Mouse (Mus musculus) CH12.LX (cell line): ENCODE data around the gene Btbd2. TPM values are rescaled to one million over a fixed set of nuclear protein-coding genes. Genes with fewer than 3 reads are reported as not detected.
A peak's percentile ranks its signal among the peaks of the same experiment; 100 is the strongest.

Source experiments
- DNase-seq: peaks from one replicate; pipeline ENCODE4 v3.0.0-alpha.2; 2013; ENCODE audit errors: extremely low read depth
- H3K27ac ChIP-seq: 2 replicates; pipeline ENCODE4 v1.5.1; 2012; ENCODE audit warnings: low read depth, mild to moderate bottlenecking, control low read depth, moderate library complexity; ENCODE audit not compliant: insufficient read depth
- H3K27me3 ChIP-seq: replicated peaks from 2 replicates; pipeline ENCODE3; 2012; ENCODE audit warnings: inconsistent platforms
- H3K36me3 ChIP-seq, 2 experiments: replicated peaks in 1 of 2; 2 replicates each; pipeline versions ENCODE3 to v1.6.1; 2012; ENCODE audit warnings: inconsistent platforms in 1 of 2, low read length in 1 of 2, mild to moderate bottlenecking in 1 of 2, mixed read lengths in 1 of 2, moderate library complexity in 1 of 2; ENCODE audit not compliant: control insufficient read depth in 1 of 2, insufficient read depth in 1 of 2
- H3K4me1 ChIP-seq, 2 experiments: 2 replicates each; pipeline ENCODE4 v1.6.1; 2012; ENCODE audit warnings: inconsistent platforms in 1 of 2, moderate library complexity in 1 of 2; ENCODE audit not compliant: insufficient read depth in 2 of 2, control insufficient read depth in 1 of 2
- H3K4me2 ChIP-seq: 2 replicates; pipeline ENCODE4 v1.6.1; 2012; ENCODE audit warnings: low read depth, mild to moderate bottlenecking, control low read depth; ENCODE audit not compliant: poor library complexity, insufficient read depth, severe bottlenecking
- H3K4me3 ChIP-seq, 3 experiments: fragments of 150-350 bp in 1 of 3; sonication (generic) in 1 of 3; replicated peaks in 1 of 3; 2 replicates each; pipeline versions ENCODE3 to v1.5.1; 2011 to 2012; ENCODE audit warnings: low read depth in 2 of 3, low read length in 2 of 3, mild to moderate bottlenecking in 2 of 3, moderate library complexity in 2 of 3, control low read depth in 1 of 3, improper control_type of control experiment in 1 of 3, inconsistent platforms in 1 of 3, mixed read lengths in 1 of 3; ENCODE audit not compliant: poor library complexity in 1 of 3
- H3K79me2 ChIP-seq: replicated peaks from 2 replicates; pipeline ENCODE4 v1.6.1; 2012; ENCODE audit warnings: mild to moderate bottlenecking, moderate library complexity; ENCODE audit not compliant: control insufficient read depth, poor library complexity, insufficient read depth, severe bottlenecking; ENCODE audit errors: extremely low read depth
- H3K9ac ChIP-seq: 2 replicates; pipeline ENCODE4 v1.6.1; 2012; ENCODE audit warnings: low read depth, mild to moderate bottlenecking, control low read depth, moderate library complexity; ENCODE audit not compliant: insufficient read depth
- H3K9me3 ChIP-seq: replicated peaks from 2 replicates; pipeline ENCODE3; 2012; ENCODE audit warnings: low read length, inconsistent platforms, mixed read lengths
- BHLHE40 ChIP-seq: IDR thresholded peaks from 2 replicates; pipeline ENCODE4 v1.6.1; 2011; ENCODE audit warnings: mild to moderate bottlenecking, low read depth, low read length, improper control_type of control experiment
- CHD1 ChIP-seq: IDR thresholded peaks from 2 replicates; pipeline ENCODE4 v1.6.1; 2012; ENCODE audit warnings: low read depth, low read length, improper control_type of control experiment, inconsistent platforms
- CHD2 ChIP-seq: IDR thresholded peaks from 2 replicates; pipeline ENCODE4 v1.6.1; 2011; ENCODE audit warnings: low read length, improper control_type of control experiment
- CTCF ChIP-seq, 2 experiments: IDR thresholded peaks in 1 of 2; conservative IDR thresholded peaks in 1 of 2; 2 replicates each; pipeline ENCODE4 v1.5.1; 2011 to 2012; ENCODE audit warnings: low read depth in 2 of 2, low read length in 2 of 2, improper control_type of control experiment in 1 of 2, inconsistent platforms in 1 of 2, mild to moderate bottlenecking in 1 of 2, moderate library complexity in 1 of 2
- E2F4 ChIP-seq: IDR thresholded peaks from 2 replicates; pipeline ENCODE4 v1.6.1; 2011; ENCODE audit warnings: low read depth, low read length, improper control_type of control experiment; ENCODE audit not compliant: insufficient replicate concordance
- IRF4 ChIP-seq: IDR thresholded peaks from 2 replicates; pipeline ENCODE4 v1.6.1; 2014; ENCODE audit warnings: low read depth, mild to moderate bottlenecking, inconsistent platforms, low read length, improper control_type of control experiment
- KAT2A ChIP-seq: IDR thresholded peaks from 2 replicates; pipeline ENCODE4 v1.6.1; 2012; ENCODE audit warnings: low read length, improper control_type of control experiment, inconsistent platforms; ENCODE audit not compliant: insufficient replicate concordance
- MAX ChIP-seq: IDR thresholded peaks from 2 replicates; pipeline ENCODE4 v1.6.1; 2011; ENCODE audit warnings: low read length, improper control_type of control experiment
- NRF1 ChIP-seq: IDR thresholded peaks from 2 replicates; pipeline ENCODE4 v1.6.1; 2014; ENCODE audit warnings: low read depth, mild to moderate bottlenecking, inconsistent platforms, low read length, improper control_type of control experiment, moderate library complexity
- PAX5 ChIP-seq: IDR thresholded peaks from 2 replicates; pipeline ENCODE4 v1.6.1; 2012; ENCODE audit warnings: low read length, inconsistent platforms, mixed read lengths
- POLR2A ChIP-seq: IDR thresholded peaks from 2 replicates; pipeline ENCODE4 v1.6.1; 2011; ENCODE audit warnings: low read depth, mild to moderate bottlenecking, improper control_type of control experiment, low read length
- RAD21 ChIP-seq: IDR thresholded peaks from 2 replicates; pipeline ENCODE4 v1.6.1; 2011; ENCODE audit warnings: low read depth, mild to moderate bottlenecking, low read length, improper control_type of control experiment, moderate library complexity
- TCF12 ChIP-seq: IDR thresholded peaks from 2 replicates; pipeline ENCODE4 v1.6.1; 2014; ENCODE audit warnings: low read depth, mild to moderate bottlenecking, inconsistent platforms, low read length, improper control_type of control experiment
- UBTF ChIP-seq: IDR thresholded peaks from 2 replicates; pipeline ENCODE4 v1.6.1; 2012; ENCODE audit warnings: low read depth, mild to moderate bottlenecking, inconsistent platforms, low read length, improper control_type of control experiment, moderate library complexity
- USF2 ChIP-seq: conservative IDR thresholded peaks from 2 replicates; pipeline ENCODE4 v1.6.1; 2011; ENCODE audit warnings: low read depth, low read length, improper control_type of control experiment
- ZC3H11A ChIP-seq: IDR thresholded peaks from 2 replicates; pipeline ENCODE4 v1.6.1; 2012; ENCODE audit warnings: low read depth, mild to moderate bottlenecking, inconsistent platforms, low read length, improper control_type of control experiment
- ZMIZ1 ChIP-seq: IDR thresholded peaks from 2 replicates; pipeline ENCODE4 v1.6.1; 2012; ENCODE audit warnings: low read depth, mild to moderate bottlenecking, inconsistent platforms, low read length, improper control_type of control experiment
- dilution Hi-C: fragments of 300-500 bp; cut with MboI; formaldehyde crosslinking; loops from 2 replicates; pipeline ENCODE4 v1.14.3; 2020; ENCODE audit warnings: low sequenced_read_pairs; ENCODE audit not compliant: extremely low pct_unique_long_range_greater_than_20kb, extremely low pct_ligation_motif_present
- in situ Hi-C: fragments of 300-500 bp; cut with MboI; formaldehyde crosslinking; loops from 3 replicates; pipeline ENCODE4 v1.14.3; 2019; ENCODE audit warnings: low sequenced_read_pairs, low pct_ligation_motif_present, low pct_unique_long_range_greater_than_20kb, mixed read lengths
- polyA plus RNA-seq: library from polyadenylated mRNA; unstranded; fragments of >175 nt; gene quantifications from 2 replicates; pipeline ENCODE4 v1.2.1, GENCODE M21; 2012; ENCODE audit warnings: low read depth; ENCODE audit not compliant: insufficient read length
- total RNA-seq, 2 experiments: library from RNA; depleted of rRNA; stranded (reverse); fragments of 300-350 nt in 1 of 2; fragments of >200 nt in 1 of 2; gene quantifications; 2 replicates each; pipeline ENCODE4 v1.2.3; 2012 to 2014

The Btbd2 gene
- total and polyA plus RNA-seq, 3 experiments = 11.1 to 26.2 (median 19.4) TPM

GRCm38 (mm10) chr10:80674851-80675404, 18.1 kb upstream of the Btbd2 start:
- TF ChIP-seq POLR2A (no peak), CTCF (conservative IDR thresholded peaks at IDR 0.05 in 1 of 2, IDR thresholded peaks at IDR 0.05 in 1 of 2; ENCODE audit: low read depth in 2 of 2, low read length in 2 of 2) (no peak), IRF4 (no peak), CHD2 (no peak), USF2 (no peak), KAT2A (no peak), RAD21 (no peak), PAX5 (no peak), MAX (no peak), ZMIZ1 (no peak), CHD1 (no peak)
- dilution Hi-C loops = no loop called here
- Histone ChIP-seq H3K79me2 (peaks cover 40% of the 10 kb centered on the region), H3K9me3 (no peaks in the 10 kb centered on the region), H3K36me3 (peaks cover 31 to 49% of the 10 kb centered on the region in 2 experiments), H3K4me1 (peaks cover 26 to 73% of the 10 kb centered on the region in 2 experiments), H3K4me2 (peak overlapping the region; percentile 64), H3K27me3 (no peaks in the 10 kb centered on the region), H3K27ac (no peak overlapping the region), H3K9ac (peak overlapping the region; percentile 98), H3K4me3 (peak overlapping the region; percentile 75 to 99 (median 85))
- no peak for DNase-seq
- in situ Hi-C loops = loop anchor here (25.0 kb wide), 1 partner anchor 238 kb away; the partner anchor contains the start of gene Tcf3

GRCm38 (mm10) chr10:80674161-80674711, 17.4 kb upstream of the Btbd2 start:
- peaks cover 38 to 56% of the 10 kb centered on the region in 2 experiments for H3K36me3 ChIP-seq

GRCm38 (mm10) chr10:80673690-80674089, 16.8 kb upstream of the Btbd2 start:
- dilution Hi-C loops (no loop called here), in situ Hi-C loops (no loop called here)
- Histone ChIP-seq H3K27me3 (no peaks in the 10 kb centered on the region), H3K79me2 (peaks cover 40% of the 10 kb centered on the region), H3K4me3 (peak overlapping the region in 1 of 3 experiments; percentile 85), H3K9ac (no peak overlapping the region; the same call in 1 of the 2 replicates), H3K4me2 (peak overlapping the region; percentile 64; the same call in 1 of the 2 replicates), H3K36me3 (peaks cover 43 to 61% of the 10 kb centered on the region in 2 experiments), H3K27ac (no peak overlapping the region), H3K9me3 (no peaks in the 10 kb centered on the region), H3K4me1 (peaks cover 21 to 74% of the 10 kb centered on the region in 2 experiments)
- no peak for TF ChIP-seq BHLHE40
- no peak for TF ChIP-seq E2F4
- DNase-seq = no peak

More at GRCm38 (mm10) chr10:80674161-80674711, 17.4 kb upstream of the Btbd2 start:
- Histone ChIP-seq H3K9ac (peak overlapping the region; percentile 98; the same call in 1 of the 2 replicates), H3K4me3 (peak overlapping the region; percentile 21 to 85 (median 75)), H3K79me2 (peaks cover 40% of the 10 kb centered on the region)
- DNase-seq = no peak
- no peak for TF ChIP-seq UBTF
- no peak for TF ChIP-seq NRF1
- TF ChIP-seq ZC3H11A = no peak
- no peak for TF ChIP-seq POLR2A
- TF ChIP-seq RAD21 = no peak
- TF ChIP-seq TCF12 = no peak
- TF ChIP-seq, all 38 proteins: peak for 0
- Histone ChIP-seq H3K9me3 (no peaks in the 10 kb centered on the region), H3K4me2 (peak overlapping the region; percentile 64), H3K4me1 (peaks cover 21 to 73% of the 10 kb centered on the region in 2 experiments), H3K27me3 (no peaks in the 10 kb centered on the region), H3K27ac (no peak overlapping the region)
- dilution Hi-C loops = no loop called here
- in situ Hi-C loops = no loop called here
